Mouse (Mus musculus) thymus, postnatal 36 days (tissue): ENCODE data around the gene Gas2.

ENCODE experiments used
- DNase-seq, 2 experiments: peaks; one replicate each; pipeline ENCODE4 v3.0.0; 2022; ENCODE audit warnings: mixed read lengths in 2 of 2

Gas2 gene

GRCm38 (mm10) chr7:51885345-51885744 lies 23.5 kb downstream of the Gas2 start:
- no peak for DNase-seq

DNA sequence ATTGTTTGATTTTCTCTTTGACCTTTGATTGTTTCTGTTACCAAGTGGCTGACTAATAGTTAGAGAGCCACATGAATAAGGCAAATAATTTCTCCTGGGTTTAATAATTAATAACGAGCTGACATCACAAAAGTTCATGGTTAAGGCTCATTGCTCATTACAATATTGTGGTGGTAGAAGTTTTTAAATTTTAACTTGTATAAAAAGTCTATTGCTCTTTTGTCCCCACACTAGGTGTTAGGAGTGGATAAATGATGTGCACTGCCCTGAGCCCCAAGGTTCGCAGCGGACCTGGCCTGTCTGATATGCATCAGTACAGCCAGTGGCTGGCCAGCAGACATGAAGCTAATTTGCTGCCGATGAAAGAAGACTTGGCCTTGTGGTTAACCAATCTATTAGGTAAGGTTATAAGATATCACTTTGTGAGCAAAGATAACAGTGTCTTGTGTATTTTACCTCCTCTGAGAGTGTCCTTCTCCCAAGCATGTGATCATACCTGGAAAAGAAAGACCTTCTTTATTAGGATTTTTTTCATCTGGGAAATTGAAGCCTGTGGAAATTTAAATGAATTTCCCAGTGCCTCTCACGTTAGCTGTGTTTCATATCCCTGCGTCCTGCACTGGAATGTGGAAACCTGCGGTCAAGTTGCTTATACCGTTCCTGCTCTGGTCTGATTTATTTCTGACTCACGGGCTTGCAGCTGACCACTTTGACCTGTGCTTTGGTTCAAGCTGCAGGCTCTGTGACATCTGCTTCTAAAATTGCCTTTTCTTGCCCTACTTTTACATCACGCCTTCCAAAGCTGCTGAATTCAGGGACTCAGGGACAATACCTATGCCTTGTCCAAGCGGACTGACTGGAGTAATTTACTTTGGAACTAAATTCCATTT lies 26.1 kb downstream of the Gas2 start:
- no peak for DNase-seq

- no peak for DNase-seq
These were observed 27.8 kb downstream of the Gas2 start for GRCm38 (mm10) chr7:51889601-51890000.

GRCm38 (mm10) chr7:51892224-51892965 lies 30.6 kb downstream of the Gas2 start:
- DNase-seq: no peak

DNA sequence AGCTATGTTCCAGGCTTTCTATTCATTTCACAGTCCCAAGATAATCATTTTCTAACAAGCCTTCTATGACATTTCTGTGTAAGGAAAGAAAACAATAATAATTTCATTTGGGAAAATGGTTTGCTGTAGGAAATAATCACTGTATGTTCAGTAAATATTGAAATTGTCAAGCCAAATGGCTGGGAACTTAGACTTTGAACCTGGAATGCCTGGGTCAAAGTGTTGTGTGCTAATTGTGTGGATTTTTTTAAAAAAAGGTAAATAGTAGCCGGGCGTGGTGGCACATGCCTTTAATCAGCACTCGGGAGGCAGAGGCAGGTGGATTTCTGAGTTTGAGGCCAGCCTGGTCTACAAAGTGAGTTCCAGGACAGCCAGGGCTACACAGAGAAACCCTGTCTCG lies 31.2 kb downstream of the Gas2 start:
- DNase-seq: no peak

DNA sequence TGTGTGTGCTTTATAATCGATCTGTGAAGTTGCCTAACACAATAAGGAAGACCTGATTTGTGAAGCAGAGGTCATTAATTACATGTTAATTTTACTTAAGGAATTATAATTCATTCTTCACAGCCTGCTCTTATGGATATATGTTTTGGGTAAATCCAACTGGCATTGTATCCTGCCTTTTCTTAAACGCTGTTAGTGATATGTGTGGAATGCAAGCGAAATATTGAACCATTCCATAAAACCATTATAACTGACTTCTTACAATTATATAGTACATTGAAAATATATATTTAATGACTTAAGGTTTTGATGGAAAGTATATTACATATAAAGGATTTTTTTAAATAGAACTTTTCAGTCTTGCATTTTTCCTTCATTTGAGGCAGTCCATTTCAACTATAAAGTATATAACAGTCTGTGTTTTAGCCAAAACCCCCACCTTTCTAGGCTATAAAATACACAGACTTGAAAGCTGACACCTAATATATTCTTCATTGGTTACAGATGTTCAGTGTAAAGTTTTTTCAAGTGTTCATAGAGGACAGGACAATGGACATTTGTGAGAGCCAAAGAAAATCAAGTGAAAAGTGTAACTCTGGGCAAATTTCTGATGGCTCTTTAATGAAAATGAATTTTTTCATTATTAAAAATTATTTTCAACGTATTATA lies 32.5 kb downstream of the Gas2 start:
- DNase-seq: no peak

DNA sequence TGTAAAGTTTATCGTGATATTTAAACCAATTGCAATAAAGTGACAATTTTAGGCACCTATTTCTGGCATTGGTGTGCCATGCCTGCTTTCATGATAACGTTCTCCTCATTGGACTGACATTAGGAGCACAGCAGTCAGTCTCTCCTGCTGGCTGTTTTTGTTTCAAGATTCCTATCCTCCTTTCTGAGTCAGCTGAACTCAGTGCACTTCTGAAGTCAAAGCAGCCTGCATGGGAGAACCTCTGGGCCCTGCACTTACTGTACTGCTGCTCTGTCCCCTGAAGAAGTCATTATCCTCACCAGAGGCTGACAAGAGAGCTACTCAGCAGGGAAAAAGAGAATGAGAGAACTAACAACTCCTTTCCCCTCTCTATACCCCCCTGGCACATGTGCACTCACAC lies 33.1 kb downstream of the Gas2 start:
- DNase-seq: no peak

DNA sequence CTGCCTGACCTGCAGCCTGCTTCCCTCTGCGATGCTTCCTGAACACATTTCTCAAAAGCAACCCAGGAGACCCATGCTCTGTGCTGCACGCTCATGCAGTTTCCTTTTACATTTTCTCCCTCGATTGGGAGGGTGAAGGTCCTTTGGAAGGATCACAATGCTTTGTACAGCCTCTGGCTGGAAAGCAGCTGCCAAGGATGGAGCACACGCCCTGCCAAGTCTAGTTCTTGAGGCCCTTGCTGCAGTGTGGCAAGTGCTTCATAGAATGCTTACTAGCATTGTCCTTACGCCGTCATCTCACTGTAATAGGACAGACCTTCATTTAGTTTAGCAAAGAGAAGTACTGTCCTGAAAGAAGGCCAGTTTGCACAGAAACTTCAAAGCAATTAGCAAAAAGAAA lies 37.3 kb downstream of the Gas2 start:
- DNase-seq: no peak

DNA sequence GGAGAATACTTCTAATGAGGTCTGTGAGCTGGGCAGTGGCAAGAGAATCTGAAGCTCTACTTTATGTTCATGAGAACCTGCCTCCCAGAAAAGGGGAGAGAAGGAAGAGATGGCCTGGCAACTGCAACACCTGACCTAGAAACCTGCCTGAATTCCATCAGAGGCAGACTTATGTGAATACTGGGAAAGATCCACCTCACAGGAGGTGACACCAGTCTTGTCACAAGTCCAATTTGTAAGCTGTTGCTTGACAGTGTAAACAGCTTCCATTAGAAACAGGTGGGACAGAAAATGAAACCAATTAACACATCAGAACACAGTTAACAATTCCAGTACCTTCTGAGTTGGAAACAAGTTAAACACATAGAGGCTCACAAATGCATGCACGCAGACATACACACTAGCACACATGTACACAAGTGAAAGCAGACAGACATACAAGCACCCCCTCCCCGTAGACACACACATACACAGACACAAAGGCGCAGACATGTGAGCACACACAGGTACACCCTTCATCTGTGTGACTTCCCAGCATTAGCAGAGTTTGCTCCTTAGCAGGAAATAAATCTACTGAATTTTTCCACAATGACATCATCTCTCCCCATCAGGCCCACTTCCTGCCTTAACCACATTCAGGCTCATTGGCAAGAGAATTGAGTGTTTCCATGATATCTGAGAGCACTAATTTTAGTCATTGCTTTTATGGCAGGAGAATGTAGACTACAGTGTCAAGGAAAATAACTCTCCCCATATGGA lies 51.7 kb downstream of the Gas2 start:
- no peak for DNase-seq

DNA sequence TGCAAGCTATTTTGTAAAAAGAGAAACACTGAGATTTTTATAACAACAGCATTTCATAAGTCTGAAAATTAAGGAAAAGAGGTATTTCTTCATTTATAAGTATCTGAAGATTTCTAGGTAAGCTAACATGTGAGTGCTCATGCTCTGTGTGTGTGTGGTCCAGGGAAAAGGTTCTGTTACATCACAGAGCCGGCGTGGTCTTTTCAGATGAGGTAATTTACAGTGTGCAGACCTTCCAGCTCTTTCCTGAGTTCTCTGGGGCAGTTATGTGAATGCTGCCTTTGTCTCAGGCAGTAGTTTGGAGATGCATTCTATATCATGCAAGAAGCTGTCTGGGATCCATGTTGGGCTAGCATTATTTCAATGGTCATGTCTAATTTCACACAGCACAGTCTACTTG lies 52.3 kb downstream of the Gas2 start:
- no peak for DNase-seq

- DNase-seq: no peak
These were observed 67.1 kb downstream of the Gas2 start for GRCm38 (mm10) chr7:51928761-51929519.

- DNase-seq: no peak
These were observed 69.4 kb downstream of the Gas2 start for GRCm38 (mm10) chr7:51931217-51931616.

- DNase-seq: no peak
These were observed 75.5 kb downstream of the Gas2 start for GRCm38 (mm10) chr7:51937337-51937736.

GRCm38 (mm10) chr7:51940461-51940860 lies 78.6 kb downstream of the Gas2 start:
- no peak for DNase-seq

GRCm38 (mm10) chr7:51955424-51956041 lies 93.7 kb downstream of the Gas2 start:
- no peak for DNase-seq

- DNase-seq: no peak
These were observed 96.0 kb downstream of the Gas2 start for GRCm38 (mm10) chr7:51957766-51958165.

- DNase-seq: no peak
These were observed 99.0 kb downstream of the Gas2 start for GRCm38 (mm10) chr7:51960698-51961374.

DNA sequence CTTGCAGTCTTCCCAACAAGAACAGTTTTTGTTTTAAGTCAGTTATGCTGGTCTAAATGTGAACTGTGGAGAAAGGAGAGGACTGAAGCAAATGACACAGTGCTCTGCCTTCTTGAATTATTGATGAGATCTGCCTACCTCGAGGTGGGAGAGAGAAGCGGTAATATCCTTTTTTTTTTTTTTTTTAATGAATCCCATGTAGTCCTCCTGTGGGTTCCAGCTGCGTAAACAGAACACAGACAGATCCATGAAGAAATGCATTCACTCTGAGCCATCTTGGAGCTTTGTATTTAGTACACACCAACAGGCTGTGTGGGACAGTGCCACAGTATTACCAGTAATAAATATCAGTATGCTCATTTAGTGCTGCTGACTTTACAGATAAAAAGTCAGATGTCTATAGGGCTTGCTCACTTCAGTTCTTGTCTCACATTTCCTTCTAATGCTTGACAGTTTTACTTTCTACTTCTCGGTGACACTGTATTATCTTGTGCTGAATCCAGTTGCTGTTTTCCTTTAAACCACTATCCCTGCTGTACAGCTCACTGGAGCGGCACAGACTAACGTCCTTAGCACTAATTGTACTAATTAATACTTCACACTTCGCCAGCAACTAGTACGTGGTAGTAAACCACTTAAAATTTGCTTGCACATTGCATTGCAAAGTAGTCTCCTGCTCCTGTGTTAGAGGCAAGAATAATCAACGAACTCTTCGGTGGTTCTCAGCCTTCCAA lies 100.6 kb downstream of the Gas2 start:
- DNase-seq: no peak

DNA sequence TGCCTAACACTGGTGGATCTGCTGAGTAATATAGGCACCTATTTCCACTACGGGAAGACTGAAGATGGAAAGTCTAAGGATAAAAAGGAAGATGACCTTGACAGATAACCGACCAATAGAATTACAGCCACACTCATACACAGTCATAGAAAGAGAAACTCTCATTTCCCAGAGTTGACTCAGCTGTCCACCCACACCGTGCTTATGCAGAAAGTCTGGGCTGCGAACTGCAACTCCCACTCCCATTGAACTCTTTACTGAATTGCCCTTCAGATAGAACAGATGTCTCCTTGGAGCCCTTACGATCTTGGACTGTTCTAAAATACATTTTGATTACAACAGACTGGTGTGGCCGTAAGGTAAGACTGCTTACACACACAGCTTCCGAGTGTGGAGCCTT lies 102.9 kb downstream of the Gas2 start:
- no peak for DNase-seq

- no peak for DNase-seq
These were observed 105.8 kb downstream of the Gas2 start for GRCm38 (mm10) chr7:51967581-51967980.
